Mouse (Mus musculus) gonadal fat pad, adult 2 months (tissue): ENCODE data around the gene Eogt. TPM values are rescaled to one million over a fixed set of nuclear protein-coding genes. Genes with fewer than 3 reads are reported as not detected.
A peak's percentile ranks its signal among the peaks of the same experiment; 100 is the strongest.

Experiments
- DNase-seq: peaks from one replicate; pipeline ENCODE4 v3.0.0-alpha.2; 2012; ENCODE audit warnings: low read depth
- polyA plus RNA-seq: library from polyadenylated mRNA; depleted of rRNA; stranded (reverse); fragments of >200 nt; gene quantifications from 2 replicates; pipeline ENCODE4 v1.2.3, GENCODE M21; 2012; rRNA removed

The Eogt gene
- polyA plus RNA-seq, result 13.7 and 14.9 TPM in 2 replicates

- DNase-seq, result no peak
Measured at GRCm38 (mm10) chr6:97148383-97149251, at the start of gene Eogt. Gene Eogt, minus strand, starts transcription at chr6:97149182.

- DNase-seq, result peak; percentile 37
Measured at GRCm38 (mm10) chr6:97179367-97179828, 30.4 kb upstream of the Eogt start.

GRCm38 (mm10) chr6:97178491-97179366, 29.7 kb upstream of the Eogt start, which contains the start of gene Tmf1:
Gene Tmf1, minus strand, starts transcription at chr6:97179122.
- peak; percentile 50 for DNase-seq

DNA sequence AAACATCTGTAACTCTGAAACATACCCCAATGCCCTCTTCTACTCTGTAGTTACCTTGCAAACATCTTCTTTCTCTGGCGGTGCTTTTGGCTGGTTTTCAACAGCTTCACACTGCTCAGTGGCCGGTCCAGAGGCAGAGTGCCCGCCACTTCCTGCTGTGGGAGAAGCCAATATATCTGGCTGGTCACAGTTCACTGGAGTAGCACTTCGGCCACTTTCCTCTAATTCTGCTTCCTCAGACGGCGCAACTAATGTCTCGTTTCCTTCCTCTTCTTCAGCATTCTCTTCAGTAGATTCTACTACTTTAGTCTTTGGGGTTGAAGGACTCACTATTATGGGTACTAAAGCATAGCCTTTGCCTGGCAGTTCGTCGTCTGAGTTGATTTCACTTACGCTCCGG, 26.7 kb upstream of the Eogt start:
- DNase-seq, result no peak

GRCm38 (mm10) chr6:97150156-97150555, 1.2 kb upstream of the Eogt start:
- DNase-seq, result no peak

DNA sequence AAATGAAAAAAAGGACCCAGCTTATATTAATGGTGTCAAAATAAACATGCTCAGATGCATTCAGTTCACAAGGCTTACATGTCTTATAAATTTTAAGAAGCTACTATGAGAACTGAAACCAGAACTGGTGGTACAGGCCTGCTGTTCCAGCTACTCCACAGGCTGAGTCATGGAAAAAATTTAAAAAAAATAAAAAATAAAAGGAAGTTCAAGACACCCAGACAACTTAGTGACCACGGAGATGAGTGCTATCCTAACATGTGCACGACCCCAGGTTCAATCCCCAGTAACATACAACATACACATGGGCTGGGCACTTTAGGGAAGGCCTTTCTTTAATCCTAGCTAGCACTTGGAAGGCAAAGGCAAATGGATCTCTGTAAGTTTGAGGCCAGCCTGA, 739 bp upstream of the Eogt start:
- DNase-seq, result no peak

GRCm38 (mm10) chr6:97147755-97148382, 1.1 kb downstream of the Eogt start:
- DNase-seq, result peak; percentile 90

- peak; percentile 89 for DNase-seq
Measured at GRCm38 (mm10) chr6:97145156-97145555, 3.8 kb downstream of the Eogt start.

DNA sequence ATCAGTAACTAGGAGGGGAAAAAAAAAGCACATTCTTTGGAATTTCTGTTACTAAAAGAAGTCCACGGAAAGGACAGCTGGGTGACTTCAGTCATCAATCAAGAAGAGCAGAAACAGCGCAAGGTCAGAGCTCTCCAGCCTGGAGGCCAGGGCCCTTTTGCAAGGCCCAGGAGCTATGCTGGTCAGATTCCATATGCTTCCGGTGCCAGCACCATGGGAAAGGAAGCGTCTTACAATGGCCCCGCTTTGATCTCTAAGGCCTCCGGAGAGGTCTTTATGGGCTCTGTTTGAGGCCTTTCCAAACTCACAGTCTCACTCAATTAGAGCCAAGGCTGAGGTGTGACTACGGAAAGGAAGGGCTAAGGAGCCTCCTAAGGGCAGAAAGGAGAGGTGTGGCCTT, 4.6 kb downstream of the Eogt start:
- no peak for DNase-seq

DNA sequence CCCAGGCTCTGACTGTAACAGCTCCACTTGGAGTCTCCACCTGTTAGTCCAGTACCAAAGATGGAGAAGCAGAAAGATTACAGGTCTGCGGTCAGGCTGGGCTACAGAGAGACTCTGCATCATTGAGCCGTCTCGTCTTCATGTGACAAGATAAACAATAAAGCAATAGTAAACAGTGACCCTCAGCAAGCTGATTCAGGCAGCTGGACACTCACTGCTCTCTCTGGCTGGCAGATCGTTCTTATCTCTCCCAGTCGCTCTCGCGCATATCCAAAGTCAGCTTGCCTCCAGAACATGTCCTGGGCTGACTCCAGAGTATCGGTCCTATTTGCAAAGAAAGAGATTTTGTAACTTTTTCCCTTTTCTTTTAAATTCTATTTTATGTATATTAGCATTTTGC, 6.4 kb downstream of the Eogt start:
- no peak for DNase-seq

DNA sequence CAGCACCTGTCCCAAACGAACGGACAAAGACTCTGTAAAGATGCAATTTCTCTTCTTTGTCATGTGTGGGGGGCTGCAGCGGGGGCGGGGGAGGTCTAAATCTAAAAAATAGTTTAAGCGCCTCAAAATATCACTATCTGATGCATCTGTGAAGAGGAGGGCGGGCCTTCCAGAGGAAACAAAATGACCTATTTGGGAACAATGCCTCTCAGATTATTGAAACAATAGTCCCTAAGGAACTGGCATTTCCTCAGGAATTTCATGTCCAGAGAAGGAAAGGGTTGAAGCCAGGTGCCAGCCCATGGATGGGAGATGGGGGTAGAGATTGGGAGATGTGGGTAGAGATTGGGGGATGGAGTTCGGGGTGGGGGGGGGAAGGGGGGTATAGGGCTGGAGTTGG, 7.2 kb downstream of the Eogt start:
- DNase-seq, result no peak

DNA sequence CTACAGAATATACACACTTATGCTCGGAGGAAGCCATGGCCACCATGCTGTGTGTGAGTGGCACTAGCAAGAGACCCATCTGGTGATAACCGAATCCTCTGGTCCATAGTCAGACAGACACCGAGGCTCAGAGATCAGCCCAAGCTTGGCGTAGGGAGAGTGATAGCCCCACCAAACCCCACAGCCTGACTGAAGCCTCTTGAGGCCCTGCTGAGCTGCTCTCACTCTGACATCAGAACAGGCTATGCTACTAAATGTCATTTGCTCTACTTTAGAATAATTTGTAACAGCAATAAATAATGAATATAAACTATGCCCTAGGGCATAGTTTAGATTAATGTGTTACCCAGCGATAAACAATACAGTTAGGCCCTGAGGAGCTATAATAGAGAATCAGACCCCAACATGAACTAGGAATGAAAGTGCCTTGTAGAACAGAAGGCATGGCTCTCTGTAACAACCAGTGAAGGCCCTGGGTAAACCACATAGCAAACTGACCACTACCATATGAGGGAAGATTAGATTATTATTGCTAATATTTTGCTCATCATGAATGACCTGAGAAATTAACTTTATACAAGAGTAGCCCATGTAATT, 16.2 kb downstream of the Eogt start:
- no peak for DNase-seq

DNA sequence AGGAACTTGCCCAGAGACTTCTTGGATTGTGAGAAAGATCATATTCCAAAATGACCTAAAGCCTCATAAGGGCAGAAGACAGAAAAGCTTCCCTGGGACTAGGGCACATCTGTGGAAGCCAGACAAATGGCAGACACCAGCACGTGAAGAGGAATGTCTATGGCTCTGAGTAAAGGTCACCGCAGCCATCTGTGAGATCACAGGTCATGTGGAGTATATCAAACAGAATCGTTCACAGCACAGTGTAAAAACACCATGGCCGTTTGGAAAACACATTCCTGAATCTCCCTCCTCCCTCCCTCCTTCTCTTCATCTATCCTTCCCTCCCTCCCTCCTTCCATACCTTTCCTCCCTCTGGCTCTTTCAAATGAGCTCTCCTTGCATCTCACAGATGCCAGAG, 17.2 kb downstream of the Eogt start:
- no peak for DNase-seq

DNA sequence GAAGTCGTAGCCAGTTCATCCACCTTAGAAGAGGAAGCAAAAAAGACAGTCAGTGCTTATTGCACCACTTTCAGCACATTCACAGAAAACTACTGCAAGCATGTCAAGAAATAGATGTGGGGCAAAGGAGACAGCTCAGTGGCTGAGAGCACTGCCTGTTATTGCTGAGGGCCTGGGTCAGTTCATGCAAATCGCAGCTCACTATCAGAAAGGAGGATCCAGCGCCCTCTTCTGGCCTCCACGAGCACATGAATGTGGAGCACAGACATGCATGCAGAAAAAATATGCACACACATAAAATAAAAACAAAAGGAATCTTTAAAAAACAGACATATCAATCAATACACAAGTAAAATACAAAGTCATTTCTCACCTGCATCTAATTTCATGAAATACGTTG, 18.0 kb downstream of the Eogt start:
- no peak for DNase-seq

GRCm38 (mm10) chr6:97124336-97125010, 24.5 kb downstream of the Eogt start:
- DNase-seq, result no peak

- no peak for DNase-seq
Measured at GRCm38 (mm10) chr6:97120922-97121321, 28.1 kb downstream of the Eogt start.

DNA sequence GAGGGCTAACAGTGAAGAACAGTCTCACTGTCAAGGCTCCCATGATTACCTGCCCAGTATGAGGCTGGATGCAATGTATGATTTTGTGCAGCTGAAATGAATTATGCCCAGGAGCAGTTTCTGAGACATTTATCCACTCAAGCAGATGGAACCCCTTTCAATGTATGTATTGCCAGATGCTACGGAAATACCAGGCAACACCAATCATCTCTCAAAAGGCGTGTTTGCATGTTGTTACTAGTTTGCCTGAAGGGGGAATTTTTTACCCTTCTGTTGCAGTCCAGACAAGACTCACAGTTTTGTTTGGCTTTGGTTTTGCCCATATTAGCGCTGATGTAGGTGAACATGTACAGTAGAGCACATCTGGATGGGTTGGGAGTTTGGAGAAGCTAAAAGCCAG, 30.7 kb downstream of the Eogt start:
- DNase-seq, result peak; percentile 30

- no peak for DNase-seq
Measured at GRCm38 (mm10) chr6:97116896-97117295, 32.1 kb downstream of the Eogt start.

GRCm38 (mm10) chr6:97114821-97115220, 34.2 kb downstream of the Eogt start:
- no peak for DNase-seq

GRCm38 (mm10) chr6:97112177-97112576, 36.8 kb downstream of the Eogt start:
- no peak for DNase-seq

DNA sequence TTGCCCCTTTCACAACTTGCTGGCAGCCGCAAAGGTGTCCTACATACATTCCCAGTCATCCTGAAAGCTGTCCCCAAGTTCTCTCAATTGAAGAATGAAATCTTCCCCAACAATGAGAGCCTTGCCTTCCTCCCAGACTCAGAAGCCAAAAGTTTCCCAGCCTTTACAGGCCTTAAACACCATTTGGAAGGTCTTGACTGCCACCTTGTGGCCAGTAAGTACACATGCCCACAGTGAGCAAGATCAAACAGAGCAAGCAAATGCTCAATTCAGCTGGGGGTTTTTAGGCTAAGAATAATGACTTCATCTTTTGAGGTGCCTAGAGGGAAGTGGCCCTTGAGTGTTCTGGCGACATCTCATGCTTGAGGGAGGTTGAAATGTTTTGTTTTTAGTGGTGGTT, 42.2 kb downstream of the Eogt start:
- no peak for DNase-seq
